Mouse (Mus musculus) central nervous system, embryonic 14 days (tissue): ENCODE results near the gene C1ql4. TPM values are rescaled to one million over a fixed set of nuclear protein-coding genes. Genes with fewer than 3 reads are reported as not detected.

Source experiments
- polyA plus RNA-seq: library from polyadenylated mRNA; depleted of rRNA; stranded (reverse); fragments of >200 nt; gene quantifications from 2 replicates; pipeline ENCODE4 v1.2.3, GENCODE M21; 2012; rRNA removed

Gene C1ql4
- polyA plus RNA-seq = 7.7 and 12.3 TPM in 2 replicates

GRCm38 (mm10) chr15:99087253-99088075 is at the start of gene C1ql4:
Gene C1ql4 (minus strand): TSS chr15:99087817.

GRCm38 (mm10) chr15:99125711-99126080 is 38.1 kb upstream of the C1ql4 start, which contains the start of gene Spats2:
Gene Spats2 (plus strand): TSS chr15:99125916.

GRCm38 (mm10) chr15:99092870-99093269 is 5.3 kb upstream of the C1ql4 start, which contains the start of gene Dnajc22:
Gene Dnajc22 (plus strand): TSS chr15:99093170.

GRCm38 (mm10) chr15:99074019-99074599 is 13.5 kb downstream of the C1ql4 start, which contains the start of gene Troap:
Gene Troap (plus strand): TSS chr15:99074575.

GRCm38 (mm10) chr15:99055040-99055439 is 32.6 kb downstream of the C1ql4 start, which contains the start of gene Prph:
Gene Prph (plus strand): TSS chr15:99055174.

Other genes with a start within 250 kb of the C1ql4 start
- gene Kmt2d, start 216.6 kb downstream of the C1ql4 start, polyA plus RNA-seq = 28.4 and 31.1 TPM in 2 replicates
- gene Rhebl1, start 193.3 kb downstream of the C1ql4 start, polyA plus RNA-seq = 31.8 and 35.6 TPM in 2 replicates
- gene Dhh, start 189.3 kb downstream of the C1ql4 start, polyA plus RNA-seq = 0.82 and 1.7 TPM in 2 replicates
- 97.9 and 103 TPM in 2 replicates for gene Lmbr1l, start 169.6 kb downstream of the C1ql4 start, polyA plus RNA-seq
- 1,826 and 1,827 TPM in 2 replicates for gene Tuba1b, start 153.3 kb downstream of the C1ql4 start, polyA plus RNA-seq
- gene Gm49450, start 134.3 kb downstream of the C1ql4 start, polyA plus RNA-seq = 31.7 and 40.2 TPM in 2 replicates
- gene Tuba1a, start 134.1 kb downstream of the C1ql4 start, polyA plus RNA-seq = 9,064 and 9,831 TPM in 2 replicates
- gene Tuba1c, start 57.9 kb downstream of the C1ql4 start, polyA plus RNA-seq = 74.8 and 77.4 TPM in 2 replicates
- 36.0 and 115 TPM in 2 replicates for gene Prph, start 32.6 kb downstream of the C1ql4 start, polyA plus RNA-seq
- gene Troap, start 13.2 kb downstream of the C1ql4 start, polyA plus RNA-seq = 23.7 and 25.3 TPM in 2 replicates
- gene Dnajc22, start 5.4 kb upstream of the C1ql4 start, polyA plus RNA-seq = 0.86 and 0.96 TPM in 2 replicates
- gene Spats2, start 38.1 kb upstream of the C1ql4 start, polyA plus RNA-seq = 48.2 and 52.8 TPM in 2 replicates
- gene Kcnh3, start 137.0 kb upstream of the C1ql4 start, polyA plus RNA-seq = 3.7 and 6.5 TPM in 2 replicates
- gene Mcrs1, start 164.1 kb upstream of the C1ql4 start, polyA plus RNA-seq = 131 and 143 TPM in 2 replicates
- gene Prpf40b, start 207.3 kb upstream of the C1ql4 start, polyA plus RNA-seq = 206 and 211 TPM in 2 replicates
- 0.34 and 0.36 TPM in 2 replicates for gene Fam186b, start 208.1 kb upstream of the C1ql4 start, polyA plus RNA-seq